16 mouse cellular contexts compared by ENCODE assay signal in the genomic region with DNA sequence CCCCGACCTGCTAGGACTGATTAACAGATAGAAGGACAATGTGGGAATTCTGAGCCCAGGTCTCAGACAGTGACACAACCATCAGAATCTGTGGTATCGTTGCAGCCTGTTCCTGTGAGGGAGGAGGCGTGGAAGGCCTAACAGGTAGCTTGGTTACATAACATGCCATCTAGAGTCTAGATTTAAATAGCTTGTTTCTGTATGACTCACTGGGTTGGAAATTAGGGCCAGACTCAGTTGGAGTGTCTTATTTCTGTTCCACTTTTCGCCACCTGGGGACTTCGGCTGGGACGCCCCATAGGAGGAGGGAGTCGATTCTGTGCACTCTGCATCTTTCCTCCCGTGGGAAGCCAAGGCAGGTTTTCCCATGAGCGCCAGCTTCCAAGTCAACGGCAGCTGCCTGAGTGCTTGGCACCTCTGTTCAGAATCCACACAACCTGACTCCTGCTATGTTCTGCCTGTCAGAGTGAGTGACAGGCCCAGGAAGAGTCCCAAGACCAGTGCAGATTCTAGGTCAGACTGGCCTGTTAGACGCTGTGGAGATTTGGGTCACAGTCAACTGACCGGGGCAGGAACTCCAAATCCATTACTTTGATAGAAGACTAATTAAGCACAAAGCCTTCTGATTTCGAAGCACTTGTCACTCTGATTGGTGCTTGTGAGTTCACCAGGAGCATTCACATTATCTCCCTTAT.
A peak's percentile ranks its signal among the peaks of the same experiment; 100 is the strongest.
DNase-seq lines count a peak whose midpoint lies in the region.
"Had no signal": no experiment of that assay in that cellular context is flagged by ENCODE, and none has a peak within 500 bp of the region (broad histone marks: within the 10 kb centered on the region; RNA-seq: fewer than 3 reads in every experiment).

No protein-coding gene starts in this region.

- H3K9me3 ChIP-seq in limb, embryonic 10.5 days (replicated peaks): no peaks in the 10 kb centered on the region
- H3K9me3 ChIP-seq: embryonic facial prominence, embryonic 10.5 days; heart, embryonic 12.5 days; kidney, embryonic 15.5 days; liver, embryonic 12.5 days; midbrain, embryonic 10.5 days had no signal

- no peak overlapping the region for H3K27ac ChIP-seq in limb, embryonic 10.5 days
- H3K27ac ChIP-seq: embryonic facial prominence, embryonic 10.5 days; kidney, embryonic 15.5 days; liver, embryonic 12.5 days; midbrain, embryonic 10.5 days had no signal

- no peak overlapping the region for H3K4me3 ChIP-seq in limb, embryonic 10.5 days
- H3K4me3 ChIP-seq: embryonic facial prominence, embryonic 10.5 days; heart, embryonic 12.5 days; kidney, embryonic 15.5 days; liver, embryonic 12.5 days; midbrain, embryonic 10.5 days had no signal

- peak; percentile 49 to 70 for DNase-seq in frontal cortex, adult 2 months (ENCODE audit: extremely low spot score in 1 of 2, low spot score in 1 of 2)
- DNase-seq in frontal cortex, postnatal 10 days (ENCODE audit: low spot score in 2 of 2): no peak
- DNase-seq in right cerebral cortex, adult 18-20 months: peak; percentile 77
- no peak for DNase-seq in right cerebral cortex, postnatal 10 days (ENCODE audit: low spot score in 2 of 2)
- peak; percentile 17 to 65 for DNase-seq in left cerebral cortex, adult 8-10 months (ENCODE audit: low spot score in 2 of 2)
- no peak for DNase-seq in limb, embryonic 10.5 days (ENCODE audit: low spot score)
- DNase-seq in ovary, adult 18-20 months (ENCODE audit: low spot score): no peak
- DNase-seq: adrenal gland, postnatal 14 days; forebrain, postnatal 0 days; heart, postnatal 4 days had no signal

- H3K36me3 ChIP-seq in limb, embryonic 10.5 days: no peaks in the 10 kb centered on the region
- H3K36me3 ChIP-seq: embryonic facial prominence, embryonic 10.5 days; G1E; heart, embryonic 12.5 days; kidney, embryonic 15.5 days; liver, embryonic 12.5 days; midbrain, embryonic 10.5 days had no signal

- 85% methylated on average over 13 of the region's 13 CpGs for WGBS in limb, embryonic 10.5 days

- H3K4me1 ChIP-seq in limb, embryonic 10.5 days: peaks cover 7% of the 10 kb centered on the region; the same call in 1 of the 2 replicates
- H3K4me1 ChIP-seq: embryonic facial prominence, embryonic 10.5 days; heart, embryonic 12.5 days; liver, embryonic 12.5 days; midbrain, embryonic 10.5 days had no signal

- H3K27me3 ChIP-seq in limb, embryonic 10.5 days (ENCODE audit: low read depth, poor library complexity, severe bottlenecking): no peaks in the 10 kb centered on the region
- H3K27me3 ChIP-seq: heart, embryonic 12.5 days; kidney, embryonic 15.5 days; liver, embryonic 12.5 days had no signal

Comparison
In these comparisons a context has a peak if more than half of its experiments do, and no peak if none do; other contexts are left out.
1. DNase-seq: peak in frontal cortex, adult 2 months (2 of 2), right cerebral cortex, adult 18-20 months (single experiment) and left cerebral cortex, adult 8-10 months (2 of 2); none in frontal cortex, postnatal 10 days (0 of 2), right cerebral cortex, postnatal 10 days (0 of 2), limb, embryonic 10.5 days (single experiment) and ovary, adult 18-20 months (single experiment).